Mouse (Mus musculus): ENCODE data around the gene Hbb-bt. TPM values are rescaled to one million over a fixed set of nuclear protein-coding genes. Genes with fewer than 3 reads are reported as not detected.
"Not testable (repeated sequence)": the region's sequence is repeated elsewhere in the genome, so short reads cannot be mapped to it uniquely, and the experiment has no call there.

Gene Hbb-bt
- total RNA-seq (2022) = 10 to 100 TPM; 18.7 to 28.1 (median 21.1) TPM

- DNase-seq (ENCODE audit: low spot score in 2 of 2) = no peak
These were observed at the start of gene Hbb-bt for GRCm38 (mm10) chr7:103813766-103814165. TSS of gene Hbb-bt (minus strand) at chr7:103813996.

GRCm38 (mm10) chr7:103861531-103861930, 47.7 kb upstream of the Hbb-bt start:
- no peak for DNase-seq (ENCODE audit: low spot score in 2 of 2)

DNA sequence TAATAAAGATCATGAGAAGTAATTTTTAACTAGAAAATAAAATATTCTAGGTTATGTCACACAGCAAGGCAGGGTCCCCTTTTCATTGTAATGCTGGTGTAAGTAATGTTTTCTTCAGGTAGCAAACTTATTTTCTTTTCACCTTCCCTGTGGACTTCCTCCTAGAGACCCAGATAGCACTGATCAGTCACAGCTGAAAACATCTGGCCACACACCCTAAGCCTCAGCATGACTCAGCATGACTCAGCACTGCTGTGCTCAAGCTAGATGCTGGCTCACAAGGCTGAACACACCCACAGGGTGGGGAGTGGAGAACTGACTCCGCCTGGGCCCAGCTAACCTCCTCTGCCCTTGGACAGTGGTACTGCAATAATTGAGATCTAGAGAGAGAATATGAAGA, 47.1 kb upstream of the Hbb-bt start:
- no peak for DNase-seq (ENCODE audit: low spot score in 2 of 2)

DNA sequence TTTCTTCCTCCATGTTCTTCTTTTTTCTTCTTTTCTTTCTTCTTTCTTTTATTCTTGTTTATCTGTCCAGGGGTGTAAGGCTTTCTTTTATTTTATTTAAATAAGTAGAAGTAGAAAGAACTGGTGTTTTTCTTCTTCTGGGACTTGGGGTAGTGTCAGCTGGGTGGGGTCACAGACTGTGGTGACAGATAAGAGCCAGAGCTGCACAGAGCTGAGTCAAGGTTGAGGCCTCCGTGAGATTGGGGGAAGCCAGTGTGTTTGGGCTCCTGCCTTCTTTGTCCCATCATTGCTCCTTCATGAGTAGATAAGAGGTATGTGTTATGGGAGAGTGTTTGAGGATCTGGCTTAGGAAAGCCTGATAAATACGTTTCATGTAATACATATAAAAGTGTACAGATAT, 45.3 kb upstream of the Hbb-bt start:
- no peak for DNase-seq (ENCODE audit: low spot score in 2 of 2)

DNA sequence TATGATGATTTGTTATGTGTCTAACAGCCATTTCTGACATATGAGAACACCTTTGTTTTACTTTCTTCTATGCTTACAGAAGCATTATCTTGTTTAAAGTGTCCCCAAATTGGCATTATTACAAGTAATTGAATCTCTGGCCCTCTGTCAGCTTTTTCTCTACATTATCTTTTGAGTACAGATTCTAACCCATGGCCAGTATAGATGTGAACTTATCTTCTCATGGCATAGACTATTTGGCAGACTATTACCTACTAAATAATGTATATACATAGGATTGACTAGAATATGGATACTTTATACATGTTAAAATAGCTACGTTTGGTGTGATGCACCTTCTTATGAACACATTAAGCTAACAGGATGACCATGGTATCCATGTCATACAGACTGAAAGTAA, 40.9 kb upstream of the Hbb-bt start:
- no peak for DNase-seq (ENCODE audit: low spot score in 2 of 2)

DNA sequence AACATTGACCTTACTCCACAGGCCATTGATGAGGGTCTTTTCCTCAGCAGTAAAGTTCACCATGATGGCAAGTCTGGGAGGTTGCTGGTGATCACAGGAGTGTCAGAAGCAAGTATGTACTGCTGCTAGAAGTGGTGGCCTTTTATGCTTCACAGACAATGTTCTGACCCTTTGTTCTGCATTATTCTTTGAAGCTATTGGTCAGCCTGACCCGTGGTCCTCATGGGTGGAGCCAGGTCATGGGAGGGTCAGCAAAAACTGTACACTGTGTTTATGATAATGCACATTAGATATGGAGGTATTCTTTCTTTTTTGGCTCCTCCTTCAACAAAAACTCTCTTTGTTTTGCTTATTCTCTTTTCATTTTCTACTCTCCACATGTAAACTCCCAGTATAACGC, 39.3 kb upstream of the Hbb-bt start, which contains the start of gene Hbb-y:
TSS of gene Hbb-y (minus strand) at position 127 of the 400 bp plus-strand sequence.
- DNase-seq (ENCODE audit: low spot score in 2 of 2) = no peak

- DNase-seq (ENCODE audit: low spot score in 2 of 2) = no peak
These were observed 30.9 kb upstream of the Hbb-bt start for GRCm38 (mm10) chr7:103844525-103845325.

DNA sequence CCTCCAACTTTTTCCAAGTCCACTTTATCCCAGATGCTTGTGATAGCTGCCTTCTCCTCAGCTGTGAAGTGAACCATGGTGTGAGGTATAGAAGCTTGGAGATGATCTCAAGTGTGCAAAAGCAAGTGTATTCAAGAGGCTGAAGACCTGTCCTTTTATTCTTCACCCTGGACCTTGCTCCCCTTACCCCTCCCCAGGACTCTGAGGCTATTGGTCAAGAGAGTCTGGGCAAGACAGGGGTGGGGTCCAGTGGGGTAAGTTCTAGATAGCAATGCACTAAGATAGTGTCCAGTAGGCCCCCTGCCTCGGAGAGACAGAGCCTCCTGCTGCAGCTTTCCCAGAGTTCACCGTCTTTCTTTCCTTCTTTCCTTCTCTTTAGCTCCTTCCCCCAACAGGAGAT, 29.2 kb upstream of the Hbb-bt start, which contains the start of gene Hbb-bh1:
TSS of gene Hbb-bh1 (minus strand) at position 131 of the 400 bp plus-strand sequence.
- DNase-seq (ENCODE audit: low spot score in 2 of 2) = no peak

GRCm38 (mm10) chr7:103840268-103840667, 26.5 kb upstream of the Hbb-bt start, which contains the start of gene Hbb-bh2:
TSS of gene Hbb-bh2 (minus strand) at chr7:103840520.
- no peak for DNase-seq (ENCODE audit: low spot score in 2 of 2)

DNA sequence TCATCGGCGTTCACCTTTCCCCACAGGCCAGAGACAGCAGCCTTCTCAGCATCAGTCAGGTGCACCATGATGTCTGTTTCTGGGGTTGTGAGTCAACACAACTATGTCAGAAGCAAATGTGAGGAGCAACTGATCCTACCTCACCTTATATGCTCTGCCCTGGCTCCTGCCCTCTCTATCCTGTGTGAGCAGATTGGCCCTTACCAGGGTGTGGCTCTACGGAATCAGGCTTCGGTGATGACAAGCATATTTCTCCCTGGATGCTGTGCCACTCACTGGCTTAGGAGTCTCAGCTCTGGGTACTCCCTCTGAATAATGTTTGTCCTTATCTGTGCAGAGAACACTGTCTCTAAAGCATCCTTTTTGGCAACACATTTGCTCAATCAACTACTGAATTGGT, 14.0 kb upstream of the Hbb-bt start, which contains the start of gene Hbb-bs:
TSS of gene Hbb-bs (minus strand) at position 289 of the 400 bp plus-strand sequence.
- DNase-seq (ENCODE audit: low spot score in 2 of 2) = no peak

DNA sequence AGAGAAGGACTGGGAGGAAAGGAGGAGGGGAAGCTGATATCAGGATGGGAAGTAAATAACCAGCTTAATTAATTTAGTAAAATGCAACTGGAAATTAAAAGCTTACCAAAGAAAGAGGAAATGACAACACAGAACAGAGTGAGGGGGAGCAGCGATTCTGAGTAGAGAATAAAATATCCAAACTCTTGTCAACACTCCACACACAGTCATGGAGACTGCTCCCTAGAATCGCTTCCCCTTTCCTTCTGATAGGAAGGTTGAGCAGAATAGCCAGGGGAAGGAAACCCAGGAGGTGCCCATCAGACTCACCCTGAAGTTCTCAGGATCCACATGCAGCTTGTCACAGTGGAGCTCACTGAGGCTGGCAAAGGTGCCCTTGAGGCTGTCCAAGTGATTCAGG, 13.3 kb upstream of the Hbb-bt start:
- not testable (repeated sequence) for DNase-seq (ENCODE audit: low spot score in 2 of 2)

DNA sequence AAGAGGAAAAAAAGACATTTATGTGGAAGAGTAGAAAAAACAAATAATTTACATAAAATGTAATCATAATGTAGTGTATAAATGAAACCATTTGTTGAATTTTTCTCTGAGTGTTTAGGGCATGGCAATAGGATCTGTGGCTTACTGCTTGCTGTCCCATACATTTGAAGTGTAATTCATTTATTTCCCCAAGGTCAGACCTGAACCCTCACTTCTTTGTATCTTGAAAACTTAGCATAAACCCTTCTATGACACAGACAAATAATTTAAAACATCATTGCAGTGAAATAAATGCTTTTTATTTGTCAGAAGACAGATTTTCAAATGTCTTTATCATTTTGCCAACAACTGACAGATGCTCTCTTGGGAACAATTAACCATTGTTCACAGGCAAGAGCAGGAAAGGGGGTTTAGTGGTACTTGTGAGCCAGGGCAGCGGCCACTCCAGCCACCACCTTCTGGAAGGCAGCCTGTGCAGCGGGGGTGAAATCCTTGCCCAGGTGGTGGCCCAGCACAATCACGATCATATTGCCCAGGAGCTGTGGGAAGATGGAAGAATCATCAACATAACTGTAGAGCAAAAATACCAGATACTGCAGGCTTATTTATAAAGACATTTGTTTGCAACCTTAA, 12.6 kb upstream of the Hbb-bt start:
- no peak for DNase-seq (ENCODE audit: low spot score in 2 of 2)

- no peak for DNase-seq (ENCODE audit: low spot score in 2 of 2)
These were observed 11.9 kb upstream of the Hbb-bt start for GRCm38 (mm10) chr7:103825536-103826254.

- no peak for DNase-seq (ENCODE audit: low spot score in 2 of 2)
These were observed 10.8 kb upstream of the Hbb-bt start for GRCm38 (mm10) chr7:103824597-103824996.

GRCm38 (mm10) chr7:103815085-103815484, 1.3 kb upstream of the Hbb-bt start:
- DNase-seq (ENCODE audit: low spot score in 2 of 2) = not testable (repeated sequence)

DNA sequence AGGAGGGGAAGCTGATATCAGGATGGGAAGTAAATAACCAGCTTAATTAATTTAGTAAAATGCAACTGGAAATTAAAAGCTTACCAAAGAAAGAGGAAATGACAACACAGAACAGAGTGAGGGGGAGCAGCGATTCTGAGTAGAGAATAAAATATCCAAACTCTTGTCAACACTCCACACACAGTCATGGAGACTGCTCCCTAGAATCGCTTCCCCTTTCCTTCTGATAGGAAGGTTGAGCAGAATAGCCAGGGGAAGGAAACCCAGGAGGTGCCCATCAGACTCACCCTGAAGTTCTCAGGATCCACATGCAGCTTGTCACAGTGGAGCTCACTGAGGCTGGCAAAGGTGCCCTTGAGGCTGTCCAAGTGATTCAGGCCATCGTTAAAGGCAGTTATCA, 644 bp downstream of the Hbb-bt start:
- not testable (repeated sequence) for DNase-seq (ENCODE audit: low spot score in 2 of 2)

DNA sequence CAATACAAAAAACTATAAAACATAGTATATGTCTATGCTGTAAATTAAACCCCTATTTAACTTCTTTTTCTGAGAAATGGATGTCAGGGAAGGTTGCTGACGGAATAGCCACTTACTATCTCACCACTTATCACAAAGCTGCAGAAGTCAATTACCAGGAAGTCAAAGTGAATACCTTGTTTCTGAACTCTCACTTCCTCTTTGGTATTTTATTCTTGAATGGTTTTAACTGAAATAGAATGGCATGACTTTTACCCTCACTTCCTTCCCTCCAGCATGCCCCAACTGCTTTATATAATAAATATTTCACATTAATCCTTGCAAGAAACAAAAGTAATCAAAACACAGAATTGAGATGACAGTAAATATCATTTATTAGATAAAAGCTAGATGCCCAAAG, 1.6 kb downstream of the Hbb-bt start:
- no peak for DNase-seq (ENCODE audit: low spot score in 2 of 2)

GRCm38 (mm10) chr7:103811223-103811845, 2.5 kb downstream of the Hbb-bt start:
- no peak for DNase-seq (ENCODE audit: low spot score in 2 of 2)

GRCm38 (mm10) chr7:103810746-103811145, 3.0 kb downstream of the Hbb-bt start:
- DNase-seq (ENCODE audit: low spot score in 2 of 2) = no peak

GRCm38 (mm10) chr7:103810296-103810695, 3.5 kb downstream of the Hbb-bt start:
- DNase-seq (ENCODE audit: low spot score in 2 of 2) = no peak

DNA sequence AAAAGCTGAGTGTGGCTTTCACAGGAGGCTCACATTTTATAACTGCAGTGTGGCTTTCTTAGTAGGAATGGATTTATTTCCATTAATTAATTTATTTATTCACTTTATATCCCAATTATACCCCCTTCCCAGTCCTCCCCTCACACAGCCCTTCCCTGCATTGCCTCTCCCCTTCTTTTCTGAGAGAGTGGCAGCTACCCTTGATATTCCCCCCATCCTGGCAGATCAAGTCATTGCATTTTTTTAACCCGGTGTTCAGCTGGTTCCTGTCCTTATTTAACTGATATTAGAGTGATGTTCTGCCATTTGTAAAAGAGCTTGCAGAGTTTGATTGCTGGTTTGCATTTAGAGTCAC, 4.0 kb downstream of the Hbb-bt start:
- DNase-seq (ENCODE audit: low spot score in 2 of 2) = no peak

Measured in layer of hippocampus, adult 8-10 months (tissue).